Mouse (Mus musculus) E14TG2a.4 (cell line): ENCODE data around the gene Chrnb2.

Source experiments
- CTCF ChIP-seq: conservative IDR thresholded peaks from 2 replicates; pipeline ENCODE4 v1.5.1; 2014; ENCODE audit warnings: low read length
- NANOG ChIP-seq: IDR thresholded peaks from 2 replicates; pipeline ENCODE4 v1.6.1; 2014; ENCODE audit warnings: borderline replicate concordance, low read length, mixed read lengths

DNA sequence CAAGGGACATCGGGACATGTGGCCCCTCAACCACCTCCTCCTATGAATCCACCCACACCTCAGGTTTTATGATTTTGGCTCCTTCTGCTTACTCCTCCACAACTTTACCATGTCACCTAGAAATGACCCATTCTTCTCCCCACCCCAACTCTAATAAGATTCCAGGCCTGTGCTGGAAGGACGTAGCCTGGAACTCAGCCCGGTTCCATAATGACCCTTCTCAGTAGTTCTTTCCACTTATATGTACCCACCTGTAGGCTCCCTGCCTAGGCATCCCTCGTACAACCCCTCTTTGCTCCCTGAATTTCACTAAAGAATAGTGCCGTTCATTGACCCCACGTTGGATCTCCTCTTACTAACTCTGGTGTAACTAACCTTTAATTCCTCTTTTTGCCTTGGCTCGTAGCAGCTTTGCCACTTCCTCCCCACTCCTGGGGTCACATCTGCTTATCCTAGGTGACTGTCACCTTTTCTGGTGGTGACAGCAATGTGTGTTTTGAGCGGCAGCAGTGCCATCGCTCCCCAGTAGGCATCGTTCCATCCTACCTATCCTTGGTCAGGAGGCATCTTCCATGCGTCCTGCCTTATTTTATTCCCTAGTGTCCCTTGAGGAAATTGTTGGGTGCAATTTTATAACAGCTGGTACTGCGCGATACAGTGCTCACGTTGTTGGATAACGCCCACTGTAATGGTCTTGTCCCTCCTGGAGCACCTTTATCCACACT is 10.0 kb upstream of the Chrnb2 start:
- TF ChIP-seq CTCF (no peak), NANOG (no peak)
